Mouse (Mus musculus) bone marrow, adult 2 months (tissue): ENCODE measurements around the gene Tex36.

ENCODE experiments used
- CTCF ChIP-seq: fragments of 200-500 bp; IDR thresholded peaks from 2 replicates; pipeline ENCODE4 v1.5.1; 2011; ENCODE audit warnings: low read length, control low read depth; ENCODE audit not compliant: control insufficient read depth, insufficient read depth
- POLR2A ChIP-seq: fragments of 200-500 bp; IDR thresholded peaks from 2 replicates; pipeline ENCODE4 v1.6.1; 2011; ENCODE audit warnings: low read depth, mild to moderate bottlenecking, control low read depth, low read length, borderline replicate concordance; ENCODE audit not compliant: control insufficient read depth

GRCm38 (mm10) chr7:133600558-133600957 lies 1.4 kb downstream of the Tex36 start:
- TF ChIP-seq POLR2A: no peak
- TF ChIP-seq CTCF: no peak
